Mouse (Mus musculus) heart, embryonic 10.5 days (tissue): Measurements from ENCODE around the gene Nab2. TPM values are rescaled to one million over a fixed set of nuclear protein-coding genes. Genes with fewer than 3 reads are reported as not detected.

Source experiments
- DNase-seq: peaks from one replicate; pipeline ENCODE4 v3.0.0-alpha.2; 2017; ENCODE audit warnings: low spot score
- H3K27ac ChIP-seq: fragments of 300-500 bp; sonication (generic); 2 replicates; pipeline ENCODE4 v1.5.1; 2016; ENCODE audit warnings: mild to moderate bottlenecking
- H3K27me3 ChIP-seq: fragments of 300-500 bp; sonication (generic); 2 replicates; pipeline ENCODE4 v1.6.1; 2016; ENCODE audit warnings: mild to moderate bottlenecking; ENCODE audit not compliant: poor library complexity, insufficient read depth, severe bottlenecking
- H3K36me3 ChIP-seq: fragments of 300-500 bp; sonication (generic); 2 replicates; pipeline ENCODE4 v1.6.1; 2016; ENCODE audit warnings: mild to moderate bottlenecking, moderate library complexity
- H3K4me1 ChIP-seq: fragments of 300-500 bp; sonication (generic); 2 replicates; pipeline ENCODE4 v1.6.1; 2016; ENCODE audit warnings: mild to moderate bottlenecking
- H3K4me3 ChIP-seq: fragments of 300-500 bp; sonication (generic); 2 replicates; pipeline ENCODE4 v1.5.1; 2016; ENCODE audit warnings: mild to moderate bottlenecking, moderate library complexity
- H3K9me3 ChIP-seq: fragments of 300-500 bp; sonication (generic); 2 replicates; pipeline ENCODE4 v1.6.1; 2016; ENCODE audit warnings: mild to moderate bottlenecking, moderate library complexity
- WGBS: fragments of 180-500 bp; shearing (Covaris S2); methylation state at CpG from one replicate; pipeline ENCODE4 v1.1.7; 2016; 5-methylcytosine and 5-hydroxymethylcytosine counted together
- polyA plus RNA-seq: library from polyadenylated mRNA; unstranded; fragments of >200 nt; fragmentation: Nextera tagmentation; extraction: Ambion mirVana; gene quantifications from 2 replicates; pipeline ENCODE4 v1.2.1, GENCODE M21; 2016

Gene Nab2
- polyA plus RNA-seq, 1 experiment from 2014 or later = 12.6 TPM

DNA sequence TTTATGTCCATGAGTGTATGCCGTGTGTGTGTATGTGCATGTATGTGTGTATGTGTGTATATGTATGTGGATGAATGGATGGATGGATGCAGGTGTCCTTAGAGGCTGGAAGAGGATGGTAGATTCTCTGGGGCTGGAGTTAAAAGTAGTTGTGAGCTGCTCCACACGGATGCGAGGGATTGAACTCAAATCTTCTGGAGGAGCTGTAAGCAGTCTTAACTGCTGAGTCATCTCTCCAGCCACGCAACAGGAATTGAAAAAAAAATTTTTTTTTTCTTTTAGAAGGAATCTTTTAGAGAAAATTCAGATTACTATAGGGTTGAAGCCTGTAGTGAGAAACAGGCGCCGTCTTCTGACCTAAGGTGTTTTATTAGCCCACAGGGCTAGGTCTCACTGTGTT, 14.5 kb upstream of the Nab2 start:
- Histone ChIP-seq H3K9me3 (no peaks in the 10 kb centered on the region), H3K4me1 (no peaks in the 10 kb centered on the region), H3K4me3 (no peak overlapping the region), H3K36me3 (no peaks in the 10 kb centered on the region), H3K27me3 (no peaks in the 10 kb centered on the region), H3K27ac (no peak overlapping the region)
- no peak for DNase-seq
- WGBS = 86% methylated on average over 6 of the region's 6 CpGs

DNA sequence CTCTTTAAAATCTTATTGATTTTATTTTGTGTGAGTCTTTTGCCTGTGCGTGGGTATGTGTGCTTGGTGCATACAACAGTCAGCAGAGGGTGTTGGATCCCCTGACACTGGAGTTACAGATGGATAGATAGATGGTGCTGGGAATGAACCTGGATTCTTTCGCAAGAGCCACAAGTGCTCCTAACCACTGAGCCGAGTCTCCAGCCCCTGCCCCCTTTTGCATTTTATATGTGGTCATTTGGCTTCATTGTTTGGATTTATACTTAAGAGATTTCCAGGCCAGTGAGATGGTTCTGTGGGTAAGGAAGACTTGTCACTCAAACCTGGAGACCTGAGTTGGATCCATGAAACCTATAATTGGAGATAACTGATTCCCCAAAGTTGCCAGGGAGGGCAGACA, 11.5 kb upstream of the Nab2 start:
- Histone ChIP-seq H3K4me1 (peaks cover 6% of the 10 kb centered on the region; the same call in 1 of the 2 replicates), H3K9me3 (no peaks in the 10 kb centered on the region), H3K27ac (no peak overlapping the region), H3K27me3 (no peaks in the 10 kb centered on the region), H3K4me3 (no peak overlapping the region), H3K36me3 (no peaks in the 10 kb centered on the region)
- DNase-seq = no peak
- 90% methylated on average over 3 of the region's 3 CpGs for WGBS

DNA sequence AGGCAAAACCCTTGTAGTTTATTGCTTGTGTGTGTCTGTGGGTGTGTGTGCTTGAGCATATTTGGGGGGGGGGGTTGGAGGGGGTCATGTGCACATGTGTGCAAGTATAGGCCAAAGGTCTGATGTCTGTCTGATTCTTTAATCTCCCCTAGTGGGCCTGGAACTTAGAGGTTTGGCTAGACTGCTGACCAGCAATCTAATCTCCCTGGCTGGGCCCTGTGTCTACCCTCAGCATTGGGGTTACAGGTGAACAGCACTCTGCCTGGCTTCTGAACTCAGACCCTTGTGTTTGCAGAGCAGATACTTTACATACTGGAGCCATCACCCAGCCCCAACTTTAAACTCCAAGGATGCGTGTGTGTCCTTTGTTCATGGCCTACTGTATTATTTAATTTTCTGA, 10.8 kb upstream of the Nab2 start:
- 85% methylated on average over 1 of the region's 1 CpGs for WGBS

DNA sequence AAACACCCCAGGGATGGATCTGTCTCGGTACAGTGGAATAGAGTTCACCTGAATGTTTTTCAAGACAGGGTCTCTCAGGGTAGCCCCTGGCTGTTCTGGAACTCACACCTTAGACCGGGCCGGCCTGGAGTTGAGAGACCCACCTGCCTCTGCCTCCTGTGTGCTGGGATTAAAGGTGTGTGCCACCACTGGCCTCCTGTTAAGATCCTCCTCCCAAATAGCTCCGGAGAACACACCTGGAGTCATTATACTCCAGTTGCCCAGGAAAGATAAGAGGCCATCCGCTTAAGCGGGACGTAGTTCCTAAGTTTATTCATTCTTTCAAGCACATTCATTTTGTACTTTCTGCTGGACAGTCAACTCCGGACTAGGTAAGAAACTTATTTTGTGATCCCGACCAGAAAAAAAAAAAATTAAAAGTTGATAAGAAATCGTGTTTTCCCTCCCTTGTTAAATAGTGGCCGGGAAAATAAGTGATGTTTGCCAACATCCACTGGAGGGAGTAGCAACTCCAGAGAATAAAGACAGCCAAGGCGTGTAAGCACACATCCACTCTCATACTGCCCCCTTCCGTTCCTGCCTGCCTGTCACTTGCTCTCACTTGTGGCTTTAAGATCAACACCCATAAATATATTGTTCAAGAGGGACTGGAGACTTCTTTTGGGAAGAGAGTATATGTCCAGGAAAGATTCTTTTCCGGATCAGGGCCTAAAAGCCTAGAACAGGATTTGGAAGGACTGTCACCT, 9.4 kb upstream of the Nab2 start:
- no peaks in the 10 kb centered on the region for H3K36me3 ChIP-seq
- H3K27ac ChIP-seq = peak overlapping the region; percentile 85
- peak; percentile 87 for DNase-seq
- peak overlapping the region; percentile 73 for H3K4me3 ChIP-seq
- no peaks in the 10 kb centered on the region for H3K9me3 ChIP-seq
- no peaks in the 10 kb centered on the region for H3K27me3 ChIP-seq
- WGBS = 11% methylated on average over 14 of the region's 14 CpGs
- H3K4me1 ChIP-seq = peaks cover 6% of the 10 kb centered on the region; the same call in 1 of the 2 replicates

More for the DNA sequence above, 10.8 kb upstream of the Nab2 start:
- H3K9me3 ChIP-seq = no peaks in the 10 kb centered on the region
- H3K27ac ChIP-seq = no peak overlapping the region
- no peaks in the 10 kb centered on the region for H3K36me3 ChIP-seq
- peaks cover 6% of the 10 kb centered on the region; the same call in 1 of the 2 replicates for H3K4me1 ChIP-seq
- H3K27me3 ChIP-seq = no peaks in the 10 kb centered on the region
- DNase-seq = no peak
- no peak overlapping the region for H3K4me3 ChIP-seq

DNA sequence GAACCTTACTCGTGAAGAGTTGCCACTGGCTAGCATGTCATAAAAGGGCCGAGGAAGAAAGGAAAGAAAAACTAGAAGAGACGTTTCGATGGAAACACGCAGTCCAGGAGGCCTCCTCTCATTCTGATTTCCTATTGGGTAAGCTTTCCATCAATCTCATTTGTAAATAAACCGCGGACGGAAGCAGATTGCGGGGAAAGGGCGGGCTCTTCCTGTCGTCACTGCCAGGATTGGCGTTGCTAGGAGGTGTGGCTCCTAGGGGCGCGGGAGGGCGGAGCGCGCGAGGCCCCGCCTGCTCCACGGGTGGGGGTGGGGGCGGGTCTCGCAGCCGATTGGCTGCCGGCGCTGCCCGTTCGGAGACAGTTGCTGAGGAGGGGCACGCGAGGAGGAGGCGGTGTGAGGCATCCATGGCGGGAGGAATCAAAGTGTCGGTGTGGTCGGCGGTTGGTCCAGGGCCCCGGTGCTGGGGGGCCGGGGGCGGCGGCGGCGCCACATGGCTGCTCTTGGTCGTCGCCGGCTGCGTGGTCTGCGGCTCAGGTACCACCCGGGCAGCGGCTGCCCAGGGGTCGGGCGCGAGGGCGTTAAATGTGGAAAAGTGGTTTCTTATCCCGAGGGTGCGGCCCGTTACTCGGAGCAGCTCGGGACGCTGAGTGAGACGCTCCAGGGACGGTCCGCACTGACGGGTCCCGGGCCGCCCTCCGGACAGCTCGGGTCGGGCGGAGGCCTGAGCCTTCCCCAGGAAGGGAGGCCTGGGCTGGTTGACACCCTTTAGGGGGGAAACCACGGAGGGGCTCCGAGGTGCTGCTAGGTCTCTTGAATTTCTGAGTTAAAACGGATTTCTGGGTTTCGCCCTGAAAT, 8.6 kb upstream of the Nab2 start:
- Histone ChIP-seq H3K9me3 (no peaks in the 10 kb centered on the region), H3K27me3 (no peaks in the 10 kb centered on the region), H3K27ac (peak overlapping the region; percentile 85), H3K4me1 (peaks cover 6% of the 10 kb centered on the region; the same call in 1 of the 2 replicates), H3K4me3 (peak overlapping the region; percentile 73), H3K36me3 (no peaks in the 10 kb centered on the region)
- DNase-seq = peak; percentile 99
- under 1% methylated on average over 71 of the region's 71 CpGs for whole genome bisulfite sequencing

DNA sequence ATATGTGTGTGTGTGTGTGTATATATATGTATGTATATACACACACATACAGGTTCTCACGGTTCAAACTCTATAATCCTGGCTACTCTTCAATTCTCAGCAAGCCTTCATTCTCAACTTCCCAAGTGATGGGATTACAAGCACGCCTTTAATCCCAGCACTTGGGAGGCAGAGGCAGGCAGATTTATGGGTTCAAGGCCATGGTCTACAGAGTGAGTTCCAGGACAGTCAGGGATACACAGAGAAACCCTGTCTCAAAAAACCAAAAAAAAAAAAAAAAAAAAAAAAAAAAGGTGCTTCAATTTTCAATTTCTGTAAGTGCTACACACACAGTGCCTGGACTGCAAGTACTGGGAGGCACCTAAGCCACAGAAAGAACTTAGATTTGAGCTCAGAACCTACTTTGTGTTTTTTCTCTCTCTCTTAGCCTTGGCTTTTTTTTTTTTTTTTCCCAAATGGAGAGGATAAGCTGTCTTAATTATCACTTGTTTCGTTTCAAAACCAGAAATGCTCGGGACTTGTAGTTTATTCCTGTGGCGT, 7.6 kb upstream of the Nab2 start:
- Histone ChIP-seq H3K9me3 (no peaks in the 10 kb centered on the region), H3K4me3 (peak overlapping the region; percentile 73; the same call in 1 of the 2 replicates), H3K4me1 (peaks cover 6% of the 10 kb centered on the region; the same call in 1 of the 2 replicates), H3K27ac (peak overlapping the region; percentile 72; the same call in 1 of the 2 replicates), H3K27me3 (no peaks in the 10 kb centered on the region), H3K36me3 (no peaks in the 10 kb centered on the region)
- 44% methylated on average over 5 of the region's 5 CpGs for WGBS
- no peak for DNase-seq

DNA sequence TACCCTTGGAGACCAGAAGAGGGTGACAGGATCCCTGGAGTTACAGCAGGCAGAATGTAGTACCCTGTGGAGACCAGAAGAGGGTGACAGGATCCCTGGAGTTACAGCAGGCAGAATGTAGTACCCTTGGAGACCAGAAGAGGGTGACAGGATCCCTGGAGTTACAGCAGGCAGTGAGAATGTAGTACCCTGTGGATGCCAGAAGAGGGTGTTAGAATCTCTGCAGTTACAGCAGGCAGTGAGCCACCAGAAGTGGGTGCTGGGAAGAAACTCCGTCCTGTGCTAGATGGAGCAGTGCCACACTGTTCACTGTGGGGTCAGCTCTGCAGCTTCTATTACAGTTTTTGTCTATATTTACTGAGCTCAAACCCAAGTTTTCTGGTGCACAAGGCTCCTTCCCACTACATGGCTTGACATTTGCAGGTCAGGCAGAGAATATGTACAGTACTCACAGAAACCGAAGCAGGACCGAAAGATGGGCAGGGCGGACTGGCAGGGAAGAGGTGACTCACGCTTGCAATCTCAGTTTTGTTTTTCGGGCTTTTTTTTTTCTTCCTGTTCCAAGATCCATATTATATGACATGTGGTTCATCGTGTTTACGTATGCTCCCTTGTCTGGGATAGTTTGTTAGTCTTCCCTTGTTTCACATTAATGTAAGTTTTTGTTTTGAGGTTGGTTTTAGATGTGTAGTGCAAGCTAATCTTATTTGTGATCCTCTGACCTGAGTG, 6.6 kb upstream of the Nab2 start:
- DNase-seq = peak; percentile 87
- no peaks in the 10 kb centered on the region for H3K36me3 ChIP-seq
- no peaks in the 10 kb centered on the region for H3K27me3 ChIP-seq
- 85% methylated on average over 8 of the region's 8 CpGs for WGBS
- H3K4me3 ChIP-seq = no peak overlapping the region
- H3K4me1 ChIP-seq = peaks cover 6% of the 10 kb centered on the region; the same call in 1 of the 2 replicates
- H3K9me3 ChIP-seq = no peaks in the 10 kb centered on the region
- H3K27ac ChIP-seq = no peak overlapping the region

DNA sequence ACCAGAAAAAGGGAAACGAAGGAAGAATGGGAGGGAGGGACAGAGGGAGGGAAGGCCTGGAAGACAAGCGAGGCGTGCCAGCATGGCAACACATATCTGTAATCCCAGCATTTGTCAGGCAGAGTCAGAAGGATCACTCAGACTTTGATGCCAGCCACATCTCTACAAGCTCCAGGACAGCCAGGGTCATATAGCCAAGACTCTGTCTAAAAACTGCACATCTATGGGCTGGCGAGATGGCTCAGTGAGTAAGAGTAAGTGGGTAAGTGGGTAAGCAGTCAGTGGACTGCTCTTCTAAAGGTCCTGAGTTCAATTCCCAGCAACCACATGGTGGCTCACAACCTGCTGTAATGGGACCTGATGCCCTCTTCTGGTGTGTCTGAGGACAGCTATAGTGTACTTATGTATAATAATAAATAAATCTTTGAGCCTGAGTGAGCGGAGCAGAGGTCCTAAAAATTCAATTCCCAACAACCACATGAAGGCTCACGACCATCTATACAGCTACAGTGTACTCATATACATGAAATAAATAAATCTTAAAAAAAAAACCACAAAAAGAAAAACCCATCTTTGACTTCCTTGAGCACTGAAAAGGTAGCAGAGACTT, 5.8 kb upstream of the Nab2 start:
- peaks cover 13% of the 10 kb centered on the region for H3K4me1 ChIP-seq
- no peak overlapping the region for H3K4me3 ChIP-seq
- 81% methylated on average over 6 of the region's 6 CpGs for WGBS
- no peak for DNase-seq
- no peaks in the 10 kb centered on the region for H3K9me3 ChIP-seq
- no peaks in the 10 kb centered on the region for H3K36me3 ChIP-seq
- no peak overlapping the region for H3K27ac ChIP-seq
- no peaks in the 10 kb centered on the region for H3K27me3 ChIP-seq

DNA sequence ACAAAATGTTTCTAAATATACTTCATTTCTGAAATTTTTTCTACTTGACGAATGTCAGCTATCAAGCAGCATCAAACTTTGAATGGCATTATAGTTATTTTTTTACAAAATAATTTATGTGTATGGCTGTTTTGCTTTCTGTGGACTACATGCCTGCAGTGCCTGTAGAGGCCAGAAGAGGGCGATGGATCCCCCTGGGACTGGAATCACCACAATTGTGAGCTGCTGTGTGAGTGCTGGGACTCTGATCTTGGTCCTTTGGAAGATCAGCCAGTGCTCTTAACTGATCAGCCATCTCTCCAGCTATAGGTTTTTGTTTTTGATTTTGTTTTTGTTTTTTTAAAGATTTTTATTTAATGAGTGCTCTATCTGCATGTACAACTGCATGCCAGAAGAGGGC, 2.9 kb upstream of the Nab2 start:
- Histone ChIP-seq H3K27ac (no peak overlapping the region), H3K36me3 (no peaks in the 10 kb centered on the region), H3K9me3 (no peaks in the 10 kb centered on the region), H3K4me3 (no peak overlapping the region), H3K4me1 (peaks cover 35% of the 10 kb centered on the region), H3K27me3 (no peaks in the 10 kb centered on the region)
- WGBS = 28% methylated on average over 2 of the region's 2 CpGs
- DNase-seq = no peak

DNA sequence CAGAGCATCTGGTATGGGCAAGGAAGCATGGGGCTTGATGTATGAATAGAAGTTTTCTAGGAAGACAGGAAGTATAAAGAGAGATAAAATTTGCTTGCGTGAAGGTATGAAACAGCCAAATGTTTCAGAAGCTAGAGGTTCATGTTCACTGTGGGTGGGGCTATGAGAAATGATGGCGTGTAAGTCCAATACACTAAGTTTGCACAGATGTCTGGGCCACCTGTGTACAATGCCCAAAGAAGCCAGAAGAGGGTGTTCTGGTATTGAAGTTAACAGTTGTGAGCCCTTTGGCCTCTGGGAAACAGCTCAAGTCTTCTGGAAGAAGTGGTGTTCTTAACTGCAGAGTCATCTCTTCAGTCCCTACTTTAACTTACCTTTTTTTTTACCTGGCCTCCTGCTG, 1.8 kb upstream of the Nab2 start:
- peaks cover 46% of the 10 kb centered on the region for H3K4me1 ChIP-seq
- H3K9me3 ChIP-seq = no peaks in the 10 kb centered on the region
- no peaks in the 10 kb centered on the region for H3K36me3 ChIP-seq

DNA sequence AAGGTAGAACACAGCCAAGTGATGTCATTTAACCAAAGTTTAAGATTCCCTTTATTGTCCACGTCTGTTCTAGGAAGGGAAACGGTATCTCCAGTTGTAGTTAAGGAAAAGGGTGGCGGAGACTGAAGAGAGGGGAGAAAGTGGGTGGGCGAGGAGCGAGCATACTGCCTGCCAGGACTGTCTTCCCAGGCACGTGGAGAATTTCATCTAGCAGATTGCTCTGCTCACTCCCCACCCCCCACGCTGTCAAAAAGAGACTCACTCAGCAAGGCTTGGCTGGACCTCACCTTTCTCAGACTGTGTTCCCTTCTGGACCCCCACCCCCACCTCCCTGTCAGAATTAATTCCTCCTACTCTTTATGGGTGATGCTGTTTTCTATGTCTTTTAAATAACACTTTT, 802 bp upstream of the Nab2 start:
- peak overlapping the region; percentile 78 for H3K4me3 ChIP-seq

More for the DNA sequence above, 1.8 kb upstream of the Nab2 start:
- H3K27ac ChIP-seq = no peak overlapping the region
- WGBS = 86% methylated on average over 2 of the region's 2 CpGs
- no peak for DNase-seq
- peaks cover 8% of the 10 kb centered on the region for H3K27me3 ChIP-seq
- no peak overlapping the region for H3K4me3 ChIP-seq

More for the DNA sequence above, 802 bp upstream of the Nab2 start:
- 5% methylated on average over 7 of the region's 7 CpGs for WGBS
- peak overlapping the region; percentile 96 for H3K27ac ChIP-seq
- H3K27me3 ChIP-seq = peaks cover 18% of the 10 kb centered on the region
- H3K4me1 ChIP-seq = peaks cover 56% of the 10 kb centered on the region
- H3K36me3 ChIP-seq = peaks cover 8% of the 10 kb centered on the region
- no peaks in the 10 kb centered on the region for H3K9me3 ChIP-seq
- no peak for DNase-seq
